32 mouse cellular contexts compared by ENCODE assay signal in the genomic region with DNA sequence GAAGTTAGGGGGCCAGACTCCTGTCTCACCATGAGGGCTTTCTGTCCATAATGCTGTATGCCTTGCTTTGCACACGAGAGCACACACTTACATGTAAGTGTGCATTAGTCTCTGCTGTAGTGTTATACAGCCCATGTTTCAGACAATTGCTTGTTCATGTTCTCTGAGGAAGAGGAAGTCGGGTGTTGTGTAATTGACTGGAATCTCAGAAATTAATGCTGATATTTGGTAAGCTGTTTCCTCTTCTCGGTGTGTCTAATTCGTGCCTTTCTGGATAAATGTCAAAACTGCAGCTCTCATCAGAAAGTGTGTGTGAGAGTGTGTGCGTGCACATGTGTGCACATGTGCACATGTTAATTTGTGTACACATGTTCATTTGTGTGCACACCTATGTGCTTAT. TPM values are rescaled to one million over a fixed set of nuclear protein-coding genes. Genes with fewer than 3 reads are reported as not detected.
DNase-seq lines count a peak whose midpoint lies in the region; ATAC-seq and TF ChIP-seq lines count a peak whose summit lies in the region.
"Had no signal": no experiment of that assay in that cellular context is flagged by ENCODE, and none has a peak within 500 bp of the region (broad histone marks: within the 10 kb centered on the region; RNA-seq: fewer than 3 reads in every experiment).

No protein-coding gene starts in this region.

- no peaks in the 10 kb centered on the region for H3K27me3 ChIP-seq in intestine, embryonic 16.5 days (replicated peaks; ENCODE audit: control insufficient read depth, insufficient read depth, low read length)
- no peaks in the 10 kb centered on the region for H3K27me3 ChIP-seq in intestine, postnatal 0 days (replicated peaks; ENCODE audit: control insufficient read depth, insufficient read depth, low read length)
- 0 out of 2 replicates have a peak, but pooled peaks cover 4% of the 10 kb centered on the region for H3K27me3 ChIP-seq in kidney, embryonic 15.5 days
- H3K27me3 ChIP-seq: forebrain, embryonic 13.5 days; hindbrain, embryonic 12.5 days; liver, embryonic 13.5 days; Patski had no signal

- no peak overlapping the region for H3K4me2 ChIP-seq in intestine, embryonic 16.5 days (ENCODE audit: low read depth, low read length)
- no peak overlapping the region for H3K4me2 ChIP-seq in intestine, postnatal 0 days (replicated peaks; ENCODE audit: low read depth)
- no peak overlapping the region for H3K4me2 ChIP-seq in kidney, embryonic 15.5 days
- H3K4me2 ChIP-seq: forebrain, embryonic 13.5 days; hindbrain, embryonic 12.5 days; liver, embryonic 13.5 days; lung, embryonic 14.5 days; midbrain, embryonic 12.5 days had no signal

- ATAC-seq in intestine, embryonic 16.5 days = no peak
- no peak for ATAC-seq in intestine, postnatal 0 days
- ATAC-seq in granulocyte monocyte progenitor cell, adult 5-6 weeks (replicated peaks; ENCODE audit: poor library complexity, severe bottlenecking) = peak; percentile 72
- ATAC-seq in megakaryocyte, adult 5-6 weeks (ENCODE audit: poor library complexity, severe bottlenecking) = peak; percentile 83
- ATAC-seq in kidney, embryonic 15.5 days (replicated peaks; ENCODE audit: low FRiP score) = no peak
- ATAC-seq: forebrain, embryonic 13.5 days; Patski had no signal

- no peak overlapping the region for H3K9ac ChIP-seq in intestine, embryonic 16.5 days (ENCODE audit: low read depth, low read length)
- no peak overlapping the region for H3K9ac ChIP-seq in intestine, postnatal 0 days (ENCODE audit: low read depth, low read length)
- no peak overlapping the region for H3K9ac ChIP-seq in kidney, embryonic 15.5 days
- H3K9ac ChIP-seq: forebrain, embryonic 13.5 days; hindbrain, embryonic 12.5 days; liver, embryonic 13.5 days; lung, embryonic 14.5 days; midbrain, embryonic 12.5 days had no signal

- H3K27ac ChIP-seq in intestine, embryonic 16.5 days (ENCODE audit: low read length) = peak overlapping the region; percentile 25; the same call in 1 of the 2 replicates
- no peak overlapping the region for H3K27ac ChIP-seq in intestine, postnatal 0 days (ENCODE audit: low read depth, low read length)
- H3K27ac ChIP-seq in bone marrow, adult 2 months (ENCODE audit: control insufficient read depth, insufficient read depth, low read depth, low read length, poor library complexity) = peak overlapping the region; percentile 28; the same call in 1 of the 2 replicates
- no peak overlapping the region for H3K27ac ChIP-seq in kidney, embryonic 15.5 days
- H3K27ac ChIP-seq: forebrain, embryonic 13.5 days; gastrocnemius, adult 2 months; hindbrain, embryonic 12.5 days; liver, embryonic 13.5 days; midbrain, embryonic 12.5 days had no signal

- peaks cover 51% of the 10 kb centered on the region for H3K4me1 ChIP-seq in intestine, embryonic 16.5 days (ENCODE audit: control insufficient read depth, insufficient read depth, low read length)
- peaks cover 20% of the 10 kb centered on the region; the same call in 1 of the 2 replicates for H3K4me1 ChIP-seq in intestine, postnatal 0 days (replicated peaks; ENCODE audit: control insufficient read depth, insufficient read depth, low read length)
- peaks cover 6% of the 10 kb centered on the region for H3K4me1 ChIP-seq in bone marrow, adult 2 months (ENCODE audit: control insufficient read depth, insufficient read depth, low read length)
- peaks cover 73% of the 10 kb centered on the region for H3K4me1 ChIP-seq in kidney, embryonic 15.5 days

- 78% methylated on average over 5 of the region's 5 CpGs for WGBS in intestine, embryonic 16.5 days
- 69% methylated on average over 5 of the region's 5 CpGs for WGBS in intestine, postnatal 0 days
- 3% methylated on average over 5 of the region's 5 CpGs for WGBS in bone marrow, adult 2 months
- 84% methylated on average over 5 of the region's 5 CpGs for WGBS in kidney, embryonic 15.5 days

- DNase-seq in embryo, embryonic 10 days (ENCODE audit: low spot score) = no peak
- no peak for DNase-seq in yolk sac, embryonic 10.5 days (ENCODE audit: low spot score)
- DNase-seq: B cell, adult 2 months; cerebellum, adult 8-10 months; gastrocnemius, adult 2 months; heart, postnatal 14 days; kidney, adult 2 months; left cerebral cortex, postnatal 4 days; liver, embryonic 13.5 days; lung, embryonic 14.5 days; right cerebral cortex, postnatal 14 days; thymus, adult 18-20 months; thymus, postnatal 36 days had no signal

- H3K36me3 ChIP-seq in intestine, embryonic 16.5 days (ENCODE audit: control insufficient read depth, insufficient read depth, low read length) = no peaks in the 10 kb centered on the region
- no peaks in the 10 kb centered on the region for H3K36me3 ChIP-seq in intestine, postnatal 0 days (ENCODE audit: control insufficient read depth, insufficient read depth)
- H3K36me3 ChIP-seq in kidney, embryonic 15.5 days = no peaks in the 10 kb centered on the region
- H3K36me3 ChIP-seq: G1E; hindbrain, embryonic 12.5 days; liver, embryonic 13.5 days; midbrain, embryonic 12.5 days had no signal

- TF ChIP-seq POLR2A in bone marrow, adult 2 months (IDR thresholded peaks at IDR 0.05; ENCODE audit: borderline replicate concordance, control insufficient read depth, low read depth, low read length) = no peak

- no peaks in the 10 kb centered on the region for H3K9me3 ChIP-seq in intestine, embryonic 16.5 days (ENCODE audit: control insufficient read depth, low read length)
- no peaks in the 10 kb centered on the region for H3K9me3 ChIP-seq in intestine, postnatal 0 days (ENCODE audit: control insufficient read depth)
- H3K9me3 ChIP-seq in kidney, embryonic 15.5 days (replicated peaks) = no peaks in the 10 kb centered on the region
- H3K9me3 ChIP-seq: forebrain, embryonic 13.5 days; hindbrain, embryonic 12.5 days; liver, embryonic 13.5 days; midbrain, embryonic 12.5 days had no signal

- no peak for TF ChIP-seq CTCF in intestine, postnatal 0 days (IDR thresholded peaks at IDR 0.05; ENCODE audit: low read depth)
- TF ChIP-seq CTCF in bone marrow, adult 2 months (IDR thresholded peaks at IDR 0.05; ENCODE audit: control insufficient read depth, insufficient read depth, low read length) = no peak

- no peak overlapping the region for H3K4me3 ChIP-seq in intestine, embryonic 16.5 days (ENCODE audit: low read length)
- no peak overlapping the region for H3K4me3 ChIP-seq in intestine, postnatal 0 days (ENCODE audit: low read depth, low read length)
- no peak overlapping the region for H3K4me3 ChIP-seq in bone marrow, adult 2 months (replicated peaks; ENCODE audit: control insufficient read depth, low read depth, low read length)
- H3K4me3 ChIP-seq in kidney, embryonic 15.5 days (replicated peaks) = no peak overlapping the region
- H3K4me3 ChIP-seq: erythroblast, embryonic 14.5 days; forebrain, embryonic 13.5 days; gastrocnemius, adult 2 months; hindbrain, embryonic 12.5 days; liver, embryonic 13.5 days; midbrain, embryonic 12.5 days had no signal

RNA-seq across cellular contexts. Expression of a gene that starts 16.1 kb away (rescaled TPM):
- 122 and 124 TPM in 2 replicates for polyA plus RNA-seq in intestine, embryonic 16.5 days (2015; fragmentation: Nextera tagmentation; extraction: Ambion mirVana)
- polyA plus RNA-seq in intestine, postnatal 0 days (2015; fragmentation: Nextera tagmentation; extraction: Ambion mirVana) = 101 and 105 TPM in 2 replicates
- polyA plus RNA-seq in bone marrow, adult 2 months (2011; ENCODE audit: insufficient read depth, insufficient read length, low replicate concordance, missing spikeins) = 18.7 and 49.4 TPM in 2 replicates
- 10.1 and 15.3 TPM in 2 replicates for total RNA-seq in granulocyte monocyte progenitor cell, adult 5-6 weeks (2014; fragmentation: Nextera tagmentation)
- 15.6 and 21.7 TPM in 2 replicates for total RNA-seq in granulocyte monocyte progenitor cell, adult 5-6 weeks (2017)
- total RNA-seq in megakaryocyte, adult 5-6 weeks (2015) = 321 and 326 TPM in 2 replicates
- 505 and 532 TPM in 2 replicates for total RNA-seq in megakaryocyte, adult 5-6 weeks (2017)
- 121 and 135 TPM in 2 replicates for polyA plus RNA-seq in kidney, embryonic 15.5 days (2015; fragmentation: Nextera tagmentation; extraction: Ambion mirVana)
- total RNA-seq: CH12.LX, G1E had no signal

RNA-seq across cellular contexts. Expression of a gene that starts 44.9 kb away (rescaled TPM):
- polyA plus RNA-seq in intestine, embryonic 16.5 days (2015; fragmentation: Nextera tagmentation; extraction: Ambion mirVana) = 10.3 and 15.4 TPM in 2 replicates
- 48.8 and 59.0 TPM in 2 replicates for polyA plus RNA-seq in intestine, postnatal 0 days (2015; fragmentation: Nextera tagmentation; extraction: Ambion mirVana)
- not detected in 2 replicates for polyA plus RNA-seq in bone marrow, adult 2 months (2011; ENCODE audit: insufficient read depth, insufficient read length, low replicate concordance, missing spikeins)
- total RNA-seq in granulocyte monocyte progenitor cell, adult 5-6 weeks (2014; fragmentation: Nextera tagmentation) = not detected in 2 replicates
- not detected in 2 replicates for total RNA-seq in granulocyte monocyte progenitor cell, adult 5-6 weeks (2017)
- not detected in 2 replicates for total RNA-seq in megakaryocyte, adult 5-6 weeks (2015)
- not detected in 2 replicates for total RNA-seq in megakaryocyte, adult 5-6 weeks (2017)
- polyA plus RNA-seq in kidney, embryonic 15.5 days (2015; fragmentation: Nextera tagmentation; extraction: Ambion mirVana) = 1.8 and 2.5 TPM in 2 replicates
- total RNA-seq: adrenal gland, adult 18-20 months; CH12.LX; gastrocnemius, adult 2 months; heart, postnatal 14 days; layer of hippocampus, postnatal 14 days; left cerebral cortex, adult 8-10 months; left cerebral cortex, postnatal 4 days had no signal
- polyA plus RNA-seq: embryonic facial prominence, embryonic 11.5 days; forebrain, embryonic 13.5 days; G1E; hindbrain, embryonic 12.5 days; lung, embryonic 14.5 days; midbrain, embryonic 12.5 days; Patski; spleen, adult 2 months; stomach, embryonic 14.5 days had no signal

Comparison
In these comparisons a context has a peak if more than half of its experiments do, and no peak if none do; other contexts are left out.
1. H3K27ac ChIP-seq: peak in intestine, embryonic 16.5 days (single experiment) and bone marrow, adult 2 months (single experiment); none in intestine, postnatal 0 days (single experiment) and kidney, embryonic 15.5 days (single experiment).
2. ATAC-seq: peak in granulocyte monocyte progenitor cell, adult 5-6 weeks (single experiment) and megakaryocyte, adult 5-6 weeks (single experiment); none in intestine, embryonic 16.5 days (single experiment), intestine, postnatal 0 days (single experiment) and kidney, embryonic 15.5 days (single experiment).